Mouse (Mus musculus) embryo, embryonic 9.5 days (tissue): ENCODE data around the gene Igsf21.
A peak's percentile ranks its signal among the peaks of the same experiment; 100 is the strongest.

ENCODE experiments used
- DNase-seq: peaks from one replicate; pipeline ENCODE4 v3.0.0-alpha.2; 2017; ENCODE audit errors: extremely low spot score

Gene Igsf21

GRCm38 (mm10) chr4:139978716-139979115 lies 267.9 kb downstream of the Igsf21 start:
- DNase-seq, result peak; percentile 40

DNA sequence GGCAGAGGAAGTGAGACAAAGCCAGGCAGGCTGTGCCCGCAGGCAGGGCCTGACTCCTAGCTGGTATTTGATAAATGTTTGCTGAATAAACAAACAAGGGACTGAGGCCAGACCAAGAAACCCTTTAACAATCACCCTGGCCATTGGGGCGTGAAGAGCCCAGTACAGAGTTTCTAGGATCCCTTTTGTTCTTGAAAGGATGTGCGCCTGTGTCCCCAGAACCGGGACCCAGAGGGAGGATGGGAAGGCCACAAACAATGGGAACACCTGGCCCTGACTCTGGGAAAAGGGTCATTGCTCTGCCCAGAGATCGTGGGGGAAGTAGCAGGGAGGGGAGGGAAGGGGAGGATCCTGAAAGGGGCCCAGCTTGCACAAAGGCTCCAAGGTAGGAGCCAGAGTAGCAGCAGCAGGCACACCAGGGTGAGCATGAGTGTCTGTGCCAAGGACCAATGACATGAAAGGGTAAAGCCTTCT lies 269.2 kb downstream of the Igsf21 start:
- DNase-seq, result peak; percentile 63
